Mouse (Mus musculus) cerebellum, postnatal 4 days (tissue): Measurements from ENCODE around the gene Ddah2.

Experiments used
- DNase-seq, 2 experiments: peaks; one replicate each; pipeline ENCODE4 v3.0.0; 2022; ENCODE audit warnings: low spot score in 2 of 2, mixed read lengths in 1 of 2

Ddah2 gene

GRCm38 (mm10) chr17:35050126-35050750, 8.6 kb upstream of the Ddah2 start:
- DNase-seq: no peak

DNA sequence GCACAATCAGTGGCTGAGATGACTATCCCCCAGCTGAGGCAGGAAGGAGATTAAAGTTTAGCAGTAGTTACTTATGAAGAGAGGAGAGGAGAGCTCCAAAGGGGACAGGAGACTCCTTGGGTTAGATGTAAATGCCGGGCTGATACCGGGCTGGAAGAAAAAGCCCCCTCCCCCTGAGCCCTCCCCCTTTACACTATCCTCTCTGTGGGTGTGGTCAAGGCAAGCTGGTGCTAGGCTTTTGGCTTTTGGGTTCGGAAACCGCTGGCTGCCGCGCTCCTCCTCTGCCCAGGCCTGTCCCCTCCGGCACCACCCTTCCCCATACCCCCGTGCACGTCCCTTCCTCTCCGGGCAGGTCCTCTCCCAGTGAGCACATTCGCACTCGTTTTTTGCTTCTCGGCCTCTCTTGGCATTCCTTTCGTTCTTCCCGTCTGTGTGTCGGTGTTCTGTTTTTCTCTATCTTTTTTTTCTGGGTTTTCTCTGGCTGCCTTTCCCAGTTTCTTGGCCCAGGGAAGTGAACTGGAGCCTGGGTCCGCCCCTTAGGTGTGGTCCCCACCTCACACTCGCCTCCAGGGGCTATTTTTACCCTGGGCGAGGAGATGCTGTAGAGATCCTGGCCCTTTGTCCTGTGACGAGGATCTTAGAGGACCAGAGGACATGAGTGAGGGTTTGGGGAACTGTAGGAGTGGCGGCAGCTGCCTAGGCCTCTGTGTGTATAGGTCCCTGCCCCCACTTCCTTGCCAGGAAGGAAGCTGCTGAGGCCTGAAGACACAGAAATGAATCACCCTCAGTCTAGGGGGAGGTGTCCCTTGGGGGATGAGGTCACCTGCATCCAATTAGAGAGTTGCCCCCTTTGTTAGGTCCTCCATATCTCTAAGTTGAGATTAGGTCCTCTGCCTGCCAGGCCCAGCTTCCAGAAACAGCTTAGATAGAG, 7.4 kb upstream of the Ddah2 start:
- DNase-seq: peak in 1 of 2 experiments; percentile 58

- DNase-seq: no peak
Measured at GRCm38 (mm10) chr17:35052271-35052798, 6.5 kb upstream of the Ddah2 start.

DNA sequence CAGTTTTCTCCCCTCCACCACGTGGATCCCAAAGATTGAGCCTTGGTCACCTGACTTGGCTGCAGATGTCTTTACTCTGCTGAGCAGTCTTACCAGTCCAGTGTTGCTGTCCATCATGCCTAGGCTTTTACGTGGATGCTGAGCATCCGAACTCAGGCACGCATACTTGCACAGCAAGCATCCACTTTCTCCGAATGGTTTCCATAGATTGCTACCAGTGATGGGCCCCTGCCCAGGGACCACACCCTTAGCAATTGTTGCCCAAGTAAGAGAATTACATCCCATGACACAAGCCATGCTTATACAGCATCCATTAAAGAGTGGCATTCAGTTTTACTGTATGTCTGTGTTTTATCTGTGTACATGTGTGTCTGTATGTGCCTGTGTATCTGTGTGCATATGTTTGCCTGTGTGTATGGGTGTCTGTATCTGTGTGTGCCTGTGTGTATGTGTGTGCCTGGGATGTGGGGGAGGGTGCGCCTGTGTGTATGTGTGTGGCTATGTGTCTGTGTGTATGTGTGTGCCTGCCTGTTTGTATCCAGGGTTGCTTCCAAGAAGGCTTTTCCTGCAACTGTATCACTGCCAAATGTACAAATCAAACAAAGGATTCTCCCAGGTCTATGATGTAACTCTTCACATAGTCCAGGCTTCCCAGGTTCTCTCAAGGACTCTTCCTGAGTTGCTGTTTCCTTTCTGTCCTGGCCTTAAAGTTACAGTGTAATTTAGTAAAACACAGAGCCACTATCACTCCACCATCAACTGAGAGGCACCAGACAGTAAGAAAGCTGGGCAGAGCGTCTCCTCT, 2.9 kb upstream of the Ddah2 start:
- no peak for DNase-seq

GRCm38 (mm10) chr17:35057090-35057489, 1.7 kb upstream of the Ddah2 start:
- no peak for DNase-seq

DNA sequence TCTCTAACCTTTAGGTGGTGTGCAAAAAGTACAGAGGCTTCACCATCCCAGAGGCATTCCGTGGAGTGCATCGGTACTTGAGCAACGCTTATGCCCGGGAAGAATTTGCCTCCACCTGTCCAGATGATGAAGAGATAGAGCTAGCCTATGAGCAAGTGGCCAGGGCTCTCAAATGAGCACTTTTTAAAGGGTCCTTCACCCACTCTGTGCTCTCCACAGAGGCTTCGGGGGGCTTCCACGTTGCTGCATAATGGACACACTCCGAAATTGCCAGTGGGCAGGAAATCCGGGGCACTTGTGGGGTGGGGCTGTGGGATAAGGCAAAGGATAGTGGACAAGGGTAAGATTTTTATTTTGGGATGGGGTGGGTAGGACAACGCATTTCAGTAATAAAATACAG, 519 bp upstream of the Ddah2 start:
- DNase-seq: no peak

- no peak for DNase-seq
Measured at GRCm38 (mm10) chr17:35060071-35060470, 1.2 kb downstream of the Ddah2 start.

- no peak for DNase-seq
Measured at GRCm38 (mm10) chr17:35060737-35061297, 2.0 kb downstream of the Ddah2 start.

GRCm38 (mm10) chr17:35061299-35061698, 2.5 kb downstream of the Ddah2 start:
- no peak for DNase-seq

DNA sequence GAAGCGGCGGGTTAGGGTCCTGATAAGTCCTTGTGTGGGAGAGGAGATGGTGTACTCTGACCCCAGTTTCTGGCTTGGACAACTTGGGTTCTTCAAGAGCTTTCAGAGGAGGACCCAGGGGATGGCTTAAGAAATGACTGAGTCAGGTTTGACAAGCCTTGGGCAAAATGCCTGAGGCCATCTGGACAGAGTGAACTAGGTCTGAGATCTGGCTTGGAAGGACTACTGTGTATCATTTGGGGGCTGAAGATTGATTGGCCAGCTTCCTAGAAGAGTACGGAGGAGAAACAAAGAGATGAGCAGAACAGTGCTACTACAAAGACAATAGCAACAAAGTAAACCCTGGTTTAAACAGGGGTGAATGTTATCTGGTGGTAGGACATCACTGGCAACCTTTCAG, 4.6 kb downstream of the Ddah2 start:
- DNase-seq: peak in 1 of 2 experiments; percentile 32

DNA sequence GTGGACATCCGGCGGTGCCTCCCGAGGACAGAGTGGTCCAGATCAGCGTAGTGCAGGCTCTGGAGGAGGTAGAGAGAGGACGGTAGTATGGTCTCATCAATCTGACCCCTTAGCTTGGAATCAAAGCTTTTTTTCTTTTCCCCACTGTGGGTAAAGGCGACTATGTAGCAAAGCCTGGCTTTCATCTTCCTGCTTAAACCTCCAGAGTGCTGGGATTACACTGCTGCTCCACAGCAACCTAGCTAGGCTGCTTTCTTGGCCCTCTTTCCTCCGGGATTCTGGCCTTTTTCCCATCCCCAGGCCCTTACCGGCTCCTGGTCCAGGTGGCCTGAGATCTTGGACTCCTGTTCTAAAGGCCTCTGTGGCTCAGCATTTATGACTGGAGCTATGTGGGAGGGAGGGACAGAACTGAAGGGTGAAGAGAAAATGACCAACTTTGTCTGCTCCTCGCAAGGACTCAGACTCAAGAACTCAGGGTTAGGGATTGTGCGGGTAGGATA, 5.6 kb downstream of the Ddah2 start:
- DNase-seq: no peak

GRCm38 (mm10) chr17:35064951-35065947, 6.4 kb downstream of the Ddah2 start, which contains the start of gene Ly6g6c:
TSS of gene Ly6g6c (plus strand) at chr17:35065388.
- no peak for DNase-seq

GRCm38 (mm10) chr17:35066084-35066483, 7.2 kb downstream of the Ddah2 start, which contains the start of gene Mpig6b:
TSS of gene Mpig6b (minus strand) at chr17:35066184.
- no peak for DNase-seq

GRCm38 (mm10) chr17:35068213-35068914, 9.5 kb downstream of the Ddah2 start:
- no peak for DNase-seq

GRCm38 (mm10) chr17:35070556-35071229, 11.9 kb downstream of the Ddah2 start:
- no peak for DNase-seq

DNA sequence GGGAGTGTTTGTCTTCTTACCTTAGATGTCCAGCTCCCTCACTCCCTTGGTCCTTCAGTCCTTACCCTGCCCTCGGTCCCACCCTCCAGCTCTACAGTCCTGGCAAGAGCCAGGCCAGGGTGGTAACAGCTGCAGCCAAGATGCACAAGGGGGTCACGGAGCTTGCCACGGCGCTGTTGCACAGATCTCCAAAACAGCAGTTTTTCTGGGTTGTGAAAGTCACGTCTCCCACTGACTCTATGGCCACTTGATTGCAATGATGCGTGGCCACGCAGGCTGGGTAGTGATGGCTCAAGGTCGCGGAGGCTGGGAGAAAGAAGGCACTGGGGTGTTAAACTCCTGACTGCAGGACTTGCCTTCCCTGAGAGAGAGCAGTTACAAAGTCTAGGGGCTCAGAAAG, 12.6 kb downstream of the Ddah2 start:
- DNase-seq: no peak

GRCm38 (mm10) chr17:35074097-35074496, 15.3 kb downstream of the Ddah2 start:
- DNase-seq: no peak

GRCm38 (mm10) chr17:35076507-35077176, 17.8 kb downstream of the Ddah2 start, which contains the start of gene Ly6g6e:
TSS of gene Ly6g6e (plus strand) at chr17:35076902.
- DNase-seq: no peak
